Mouse (Mus musculus) liver, embryonic 13.5 days (tissue): Measurements from ENCODE around the gene Itgb8. TPM values are rescaled to one million over a fixed set of nuclear protein-coding genes. Genes with fewer than 3 reads are reported as not detected.

ENCODE experiments used
- ATAC-seq: fragments of 200-750 bp; cut with Nextera tagmentation; 2 replicates; pipeline ENCODE4 v1.8.0; 2017; ENCODE audit warnings: low read depth, mild to moderate bottlenecking, moderate number of reproducible peaks, moderate library complexity
- DNase-seq: peaks from one replicate; pipeline ENCODE4 v3.0.0; 2022
- H3K27ac ChIP-seq: fragments of 300-500 bp; sonication (generic); 2 replicates; pipeline ENCODE4 v1.5.1; 2015; ENCODE audit warnings: moderate library complexity, mild to moderate bottlenecking, inconsistent platforms
- H3K27me3 ChIP-seq: fragments of 300-500 bp; sonication (generic); 2 replicates; pipeline ENCODE4 v1.6.1; 2015; ENCODE audit warnings: mild to moderate bottlenecking, inconsistent platforms
- H3K36me3 ChIP-seq: fragments of 300-500 bp; sonication (generic); 2 replicates; pipeline ENCODE4 v1.6.1; 2015; ENCODE audit warnings: mild to moderate bottlenecking, inconsistent platforms
- H3K4me1 ChIP-seq: fragments of 300-500 bp; sonication (generic); replicated peaks from 2 replicates; pipeline ENCODE4 v1.6.1; 2015; ENCODE audit warnings: inconsistent platforms
- H3K4me2 ChIP-seq: fragments of 300-500 bp; sonication (generic); 2 replicates; pipeline ENCODE4 v1.6.1; 2015; ENCODE audit warnings: inconsistent platforms, mild to moderate bottlenecking, moderate library complexity
- H3K4me3 ChIP-seq: fragments of 300-500 bp; sonication (generic); replicated peaks from 2 replicates; pipeline ENCODE4 v1.5.1; 2015; ENCODE audit warnings: mild to moderate bottlenecking, inconsistent platforms
- H3K9ac ChIP-seq: fragments of 300-500 bp; sonication (generic); 2 replicates; pipeline ENCODE4 v1.6.1; 2015; ENCODE audit warnings: mild to moderate bottlenecking, inconsistent platforms
- H3K9me3 ChIP-seq: fragments of 300-500 bp; sonication (generic); replicated peaks from 2 replicates; pipeline ENCODE4 v1.6.1; 2016; ENCODE audit warnings: inconsistent platforms
- WGBS: fragments of 180-500 bp; shearing (Covaris S2); methylation state at CpG from one replicate; pipeline ENCODE4 v1.1.7; 2015; ENCODE audit not compliant: insufficient replicate concordance; 5-methylcytosine and 5-hydroxymethylcytosine counted together
- polyA plus RNA-seq: library from polyadenylated mRNA; unstranded; fragments of >200 nt; fragmentation: Nextera tagmentation; extraction: Ambion mirVana; gene quantifications from 2 replicates; pipeline ENCODE4 v1.2.1, GENCODE M21; 2015

Gene Itgb8
- polyA plus RNA-seq, 1 experiment from 2014 or later, result 0.12 TPM

DNA sequence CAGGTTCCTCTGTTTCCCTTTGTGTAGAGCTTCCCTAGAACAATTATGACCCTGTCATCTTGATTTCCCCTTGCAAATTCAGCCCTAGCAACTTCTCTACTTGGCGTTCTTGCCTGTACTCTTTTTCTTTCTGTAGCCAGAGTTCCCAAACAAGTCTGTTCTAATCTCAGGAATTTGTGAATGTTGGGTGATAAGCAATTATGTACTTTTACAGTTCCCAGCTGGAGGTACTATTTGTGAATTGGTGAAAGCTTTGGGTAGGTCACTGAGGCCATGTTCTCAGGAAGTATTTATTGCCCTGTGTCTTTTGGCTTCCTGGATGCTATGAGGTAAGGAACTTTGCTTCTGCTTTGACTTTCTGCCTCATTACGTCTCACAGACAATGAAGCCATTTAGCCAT lies 128.5 kb downstream of the Itgb8 start:
- H3K27ac ChIP-seq, result no peak overlapping the region
- DNase-seq, result no peak
- no peak overlapping the region for H3K4me2 ChIP-seq
- no peaks in the 10 kb centered on the region for H3K27me3 ChIP-seq
- no peaks in the 10 kb centered on the region for H3K9me3 ChIP-seq
- no peaks in the 10 kb centered on the region for H3K36me3 ChIP-seq
- no peak overlapping the region for H3K9ac ChIP-seq
- no peaks in the 10 kb centered on the region for H3K4me1 ChIP-seq
- WGBS, result 28% methylated on average over 2 of the region's 2 CpGs
- ATAC-seq, result no peak
- H3K4me3 ChIP-seq, result no peak overlapping the region

Other genes starting within 250 kb of the Itgb8 start
- gene Macc1, start 75.5 kb upstream of the Itgb8 start, polyA plus RNA-seq, result 0.02 TPM in 1 of 2 replicates, not detected in the other